Mouse (Mus musculus): ENCODE results near the gene Tomm22.
"Not testable (repeated sequence)": the region's sequence is repeated elsewhere in the genome, so short reads cannot be mapped to it uniquely, and the experiment has no call there.

Tomm22 gene

DNA sequence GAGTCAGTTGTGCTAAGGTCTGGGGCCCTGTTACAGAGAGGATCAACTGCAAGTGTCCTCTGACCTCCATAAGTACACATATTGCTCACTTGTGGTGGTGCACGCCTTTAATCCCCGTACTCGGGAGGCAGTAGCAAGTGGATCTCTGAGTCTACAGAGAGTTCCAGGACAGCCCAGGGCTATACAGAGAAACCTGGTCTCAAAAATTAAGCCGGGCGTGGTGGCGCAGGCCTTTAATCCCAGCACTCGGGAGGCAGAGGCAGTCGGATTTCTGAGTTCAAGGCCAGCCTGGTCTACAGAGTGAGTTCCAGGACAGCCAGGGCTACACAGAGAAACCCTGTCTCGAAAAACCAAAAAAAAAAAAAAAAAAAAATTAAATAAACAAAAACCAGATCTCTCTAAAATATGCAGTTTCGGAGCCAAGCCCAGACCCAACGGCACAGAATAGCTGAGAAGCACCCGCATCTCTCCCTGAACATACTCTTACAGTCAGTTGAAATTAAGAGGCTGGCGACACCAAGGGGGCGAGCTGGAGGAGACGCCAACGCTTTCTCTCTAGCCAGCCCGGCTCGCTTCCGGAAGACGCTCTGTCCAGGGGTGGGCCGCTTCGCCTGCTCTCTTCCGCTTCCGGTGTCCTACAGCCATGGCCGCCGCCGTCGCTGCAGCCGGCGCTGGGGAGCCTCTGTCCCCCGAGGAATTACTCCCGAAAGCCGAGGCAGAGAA, at the start of gene Tomm22:
Tomm22 (plus strand) TSS at position 613 of the 723 bp plus-strand sequence.
- DNase-seq: peak; percentile 85 to 89

GRCm38 (mm10) chr15:79630471-79630870, 40.2 kb upstream of the Tomm22 start:
- DNase-seq: no peak

DNA sequence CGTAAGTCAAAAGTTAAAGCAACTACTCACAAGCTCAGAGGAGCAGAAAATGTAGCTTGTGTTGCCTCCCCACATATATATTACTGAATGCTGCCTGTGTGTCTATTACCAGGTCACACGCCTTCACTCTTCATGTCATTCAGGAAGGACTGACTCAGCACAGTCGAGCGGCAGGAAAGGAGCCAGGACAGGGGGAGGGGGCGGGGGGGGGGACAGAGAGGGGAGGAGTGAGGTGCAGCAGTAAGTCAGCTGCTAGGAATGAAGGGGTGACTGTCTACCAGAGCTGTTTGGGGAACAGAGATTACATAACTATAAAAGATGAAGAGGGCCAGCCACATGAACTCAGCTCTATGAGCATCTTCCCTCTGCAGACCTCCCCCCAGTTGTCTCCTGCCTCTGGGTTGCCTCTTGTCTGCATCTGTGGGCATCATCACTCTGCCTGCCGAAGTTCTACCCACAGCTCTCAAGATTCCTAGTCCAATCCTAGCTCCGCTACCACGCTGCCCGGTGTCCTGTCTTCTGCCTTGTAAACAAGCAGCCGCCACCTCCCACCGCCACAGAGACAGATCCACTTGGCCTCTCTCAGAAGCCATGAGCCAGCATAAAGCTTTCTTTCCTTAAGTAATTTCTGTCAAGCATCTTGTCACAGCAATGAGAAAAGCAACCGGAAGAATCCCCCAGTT, 29.4 kb upstream of the Tomm22 start:
- DNase-seq: no peak

GRCm38 (mm10) chr15:79645483-79645882, 25.2 kb upstream of the Tomm22 start:
- DNase-seq: no peak

DNA sequence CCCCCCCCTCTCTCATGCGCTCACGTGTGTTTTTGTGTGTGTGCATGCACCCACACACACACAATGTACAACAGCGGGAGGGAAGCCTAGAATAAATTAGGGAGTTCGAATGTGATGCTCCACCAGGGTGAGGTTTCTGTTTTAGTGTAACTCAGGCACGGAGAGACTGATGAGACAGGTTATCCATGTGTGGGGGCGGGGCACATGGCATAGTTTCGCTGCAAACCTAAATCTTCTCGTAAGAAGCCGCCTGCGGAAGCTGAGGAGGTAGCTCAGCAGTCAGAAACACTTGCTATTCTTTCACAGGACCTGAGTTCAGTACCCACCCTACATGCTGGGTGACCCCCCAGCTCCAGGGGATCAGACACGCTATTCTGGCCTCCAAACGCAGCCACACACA, 22.5 kb upstream of the Tomm22 start:
- no peak for DNase-seq

- DNase-seq: peak; percentile 48 to 54
These were observed 20.1 kb upstream of the Tomm22 start for GRCm38 (mm10) chr15:79650569-79650968.

DNA sequence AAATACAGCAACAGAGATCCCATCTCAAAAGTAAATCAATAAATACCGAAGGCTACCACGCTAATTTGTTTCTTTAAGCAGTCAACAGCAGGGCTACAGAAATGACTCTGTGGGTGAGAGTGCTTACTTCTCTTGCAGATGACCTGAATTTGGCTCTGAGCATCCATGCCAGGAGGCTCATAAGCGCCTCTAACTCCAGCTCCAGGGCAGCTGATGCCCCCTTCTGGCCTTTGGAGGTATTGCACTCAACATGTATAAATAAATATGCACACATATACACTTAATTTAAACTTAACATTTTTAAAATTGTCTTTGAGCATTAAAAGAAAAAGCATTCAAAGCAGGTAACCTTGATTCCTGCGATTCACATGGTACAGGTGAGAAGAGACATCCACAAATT, 19.2 kb upstream of the Tomm22 start:
- no peak for DNase-seq

DNA sequence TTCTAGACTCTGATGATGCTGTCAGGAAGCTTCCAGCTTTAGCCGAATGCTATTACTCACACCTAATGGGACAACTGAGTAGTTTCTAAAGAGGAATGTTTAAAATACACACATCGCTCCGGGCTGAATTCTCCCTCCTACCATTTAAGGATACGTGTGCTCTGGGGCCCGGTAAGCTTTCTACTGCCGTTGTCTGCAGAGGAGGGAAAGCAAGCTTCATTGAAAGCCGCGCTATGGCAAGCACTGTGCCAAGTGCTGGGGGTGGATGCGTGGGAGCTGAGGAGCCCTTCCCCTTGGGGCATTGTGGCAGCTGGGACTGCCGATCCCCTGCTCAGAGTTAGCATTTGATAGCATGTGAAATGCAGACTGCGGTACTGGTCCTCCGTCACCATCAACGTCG, 14.2 kb upstream of the Tomm22 start:
- DNase-seq: no peak

DNA sequence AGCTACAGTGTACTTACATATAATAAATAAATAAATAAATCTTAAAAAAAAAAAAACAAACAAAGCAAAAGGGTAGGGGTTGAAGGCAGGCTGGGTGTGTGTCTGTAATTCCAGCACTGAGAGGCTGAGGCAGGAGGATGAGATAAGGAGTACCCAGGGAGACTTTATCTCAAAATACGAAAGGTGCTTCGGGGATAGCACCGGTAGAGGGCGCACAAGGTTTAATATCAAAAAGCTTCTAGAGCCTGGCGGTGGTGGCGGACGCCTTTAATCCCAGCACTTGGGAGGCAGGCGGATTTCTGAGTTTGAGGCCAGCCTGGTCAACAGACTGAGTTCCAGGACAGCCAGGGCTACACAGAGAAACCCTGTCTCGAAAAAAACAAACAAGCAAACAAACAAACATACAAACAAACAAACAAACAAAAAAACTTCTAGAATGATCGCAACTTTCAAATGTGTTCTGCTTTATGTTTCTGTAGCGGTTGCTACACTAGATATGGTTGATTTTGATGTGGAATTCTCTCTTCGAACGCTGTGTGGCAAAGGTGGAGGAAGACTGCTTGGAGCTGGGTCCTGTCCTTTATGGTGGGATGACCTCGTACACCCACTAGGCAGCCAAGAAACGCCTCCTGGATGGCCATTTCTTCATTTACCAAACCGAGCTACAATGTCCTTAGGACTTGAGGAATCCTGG, 12.7 kb upstream of the Tomm22 start:
- peak; percentile 82 to 86 for DNase-seq

- DNase-seq: peak; percentile 94 to 95
These were observed 11.9 kb upstream of the Tomm22 start, which contains the start of the genes Fam227a and Cby1 for GRCm38 (mm10) chr15:79658531-79659375. Gene Fam227a (minus strand): TSS chr15:79658956. Gene Cby1 (plus strand): TSS chr15:79659199.

DNA sequence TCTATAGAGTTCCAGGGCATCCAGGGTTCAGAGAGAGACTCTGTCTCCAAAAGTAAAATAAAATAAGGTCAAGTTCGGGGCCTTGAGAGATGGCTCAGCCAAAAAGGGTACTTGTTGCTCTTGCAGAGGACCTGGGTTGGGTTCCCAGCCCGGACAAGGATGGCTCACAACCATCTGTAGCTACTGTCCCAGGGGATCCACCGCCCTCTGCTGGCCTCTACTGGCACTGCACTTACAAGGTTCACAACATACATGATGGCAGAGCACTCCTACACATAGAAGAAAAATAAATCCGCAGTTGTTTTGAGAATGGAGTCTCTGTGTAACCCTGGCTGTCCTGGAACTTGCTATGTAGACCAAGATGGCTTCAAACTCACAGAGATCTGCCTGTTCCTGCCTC, 8.8 kb upstream of the Tomm22 start:
- peak; percentile 55 to 62 for DNase-seq

- DNase-seq: no peak
These were observed 6.0 kb upstream of the Tomm22 start for GRCm38 (mm10) chr15:79664666-79665065.

DNA sequence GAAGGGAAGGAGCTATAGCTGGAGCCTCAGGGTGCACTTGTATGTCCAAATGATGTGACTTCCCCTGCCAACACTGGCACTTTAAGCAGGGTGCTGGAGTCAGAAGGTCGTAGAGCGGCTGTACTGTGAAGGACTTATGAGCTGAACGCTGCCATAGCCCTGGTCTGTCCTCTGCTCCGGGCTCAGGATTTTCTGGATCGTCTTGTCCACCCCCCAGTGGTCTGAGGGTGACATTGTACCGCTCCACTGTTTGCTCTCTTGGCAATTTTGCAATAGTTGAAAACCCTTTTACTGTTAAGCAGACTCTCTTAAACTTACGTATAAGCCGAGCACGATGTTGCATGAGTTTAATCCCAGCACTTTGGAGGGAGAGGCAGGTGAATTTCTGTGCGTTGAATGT, 1.5 kb upstream of the Tomm22 start:
- no peak for DNase-seq

GRCm38 (mm10) chr15:79670972-79671299, 275 bp downstream of the Tomm22 start:
- DNase-seq: no peak

- DNase-seq: not testable (repeated sequence)
These were observed 1.2 kb downstream of the Tomm22 start for GRCm38 (mm10) chr15:79671828-79672348.

DNA sequence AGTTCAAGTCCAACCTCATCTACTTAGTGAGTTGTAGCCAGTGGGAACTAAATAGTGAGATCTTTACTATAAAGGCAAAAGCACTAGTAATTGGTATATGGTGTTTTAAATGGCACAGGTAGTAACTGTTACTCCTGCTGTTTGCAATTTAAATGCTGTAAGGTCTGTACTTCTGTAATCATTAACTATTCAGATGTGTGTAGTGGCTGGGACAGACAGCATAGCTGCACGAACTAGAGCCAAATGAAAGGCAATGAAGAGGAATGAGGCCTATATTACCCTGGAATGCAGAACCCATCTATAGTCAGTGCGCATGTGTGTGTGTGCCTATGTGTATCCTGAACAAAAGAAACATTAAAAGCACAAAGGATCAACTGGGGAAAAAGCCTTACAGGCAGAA, 7.3 kb downstream of the Tomm22 start:
- no peak for DNase-seq

DNA sequence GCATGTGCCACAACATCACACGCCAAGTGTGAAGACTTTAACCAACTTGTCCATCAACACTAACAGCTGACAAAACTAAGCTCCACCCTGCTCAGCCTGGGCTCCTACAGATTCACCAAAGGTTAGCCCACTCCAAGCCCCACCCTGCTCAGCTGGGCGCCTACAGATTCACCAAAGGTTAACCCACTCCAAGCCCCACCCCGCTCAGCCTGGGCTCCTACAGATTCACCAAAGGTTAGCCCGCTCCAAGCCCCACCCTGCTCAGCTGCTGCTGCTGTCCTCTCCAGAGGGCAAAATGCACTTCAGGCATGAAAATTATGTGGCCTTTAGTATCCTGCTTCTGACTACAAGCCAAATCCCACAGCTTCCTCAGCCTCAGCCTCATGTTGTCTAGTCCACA, 11.3 kb downstream of the Tomm22 start:
- no peak for DNase-seq

DNA sequence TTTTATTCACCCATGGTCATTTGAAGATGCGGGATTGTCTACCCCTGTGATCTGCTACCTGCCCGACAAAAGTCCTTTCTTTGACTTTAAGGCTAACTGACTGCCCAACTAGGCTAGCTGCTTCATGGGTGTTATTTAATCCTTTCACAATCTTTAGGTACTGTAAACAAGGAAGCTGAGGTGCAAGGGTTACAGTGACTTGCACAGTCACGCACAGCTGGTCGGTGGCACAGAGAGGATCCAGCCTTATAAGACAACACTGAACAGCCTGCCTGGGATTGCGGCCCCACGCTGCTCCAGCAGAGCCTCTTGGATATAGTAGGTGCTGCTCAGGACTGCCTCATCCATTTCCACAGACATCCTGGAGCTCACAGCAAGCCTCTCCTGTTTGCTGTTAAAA, 12.5 kb downstream of the Tomm22 start:
- DNase-seq: no peak

GRCm38 (mm10) chr15:79683707-79684465, 13.2 kb downstream of the Tomm22 start:
- no peak for DNase-seq

- no peak for DNase-seq
These were observed 14.0 kb downstream of the Tomm22 start for GRCm38 (mm10) chr15:79684616-79685015.

DNA sequence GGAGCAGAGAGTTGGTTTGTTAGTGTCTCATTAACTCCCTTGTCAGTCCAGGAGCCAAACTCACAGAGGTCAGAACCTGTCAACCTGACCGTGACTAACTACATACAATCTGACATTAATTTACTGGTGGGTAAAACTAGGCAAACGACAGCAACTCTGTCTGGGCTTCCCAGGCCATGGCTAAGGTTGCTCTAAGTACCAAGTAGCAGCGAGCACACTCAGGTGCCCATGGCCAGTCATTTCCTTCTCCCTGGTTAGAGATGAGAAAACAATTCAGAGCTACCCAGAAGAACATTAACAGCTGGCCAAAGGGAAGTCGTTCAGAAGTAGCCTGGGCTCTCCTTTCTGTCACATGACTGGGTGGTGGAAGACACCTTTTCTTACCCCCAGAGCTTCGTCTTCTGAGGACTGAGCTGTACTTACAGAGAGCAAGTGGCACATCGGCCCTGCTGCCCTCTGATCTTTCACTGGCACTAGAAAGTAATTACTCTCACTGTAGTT, 14.5 kb downstream of the Tomm22 start:
- DNase-seq: no peak

Measured in thymus, postnatal 36 days (tissue).